17 mouse cellular contexts compared by ENCODE assay signal in the genomic region with DNA sequence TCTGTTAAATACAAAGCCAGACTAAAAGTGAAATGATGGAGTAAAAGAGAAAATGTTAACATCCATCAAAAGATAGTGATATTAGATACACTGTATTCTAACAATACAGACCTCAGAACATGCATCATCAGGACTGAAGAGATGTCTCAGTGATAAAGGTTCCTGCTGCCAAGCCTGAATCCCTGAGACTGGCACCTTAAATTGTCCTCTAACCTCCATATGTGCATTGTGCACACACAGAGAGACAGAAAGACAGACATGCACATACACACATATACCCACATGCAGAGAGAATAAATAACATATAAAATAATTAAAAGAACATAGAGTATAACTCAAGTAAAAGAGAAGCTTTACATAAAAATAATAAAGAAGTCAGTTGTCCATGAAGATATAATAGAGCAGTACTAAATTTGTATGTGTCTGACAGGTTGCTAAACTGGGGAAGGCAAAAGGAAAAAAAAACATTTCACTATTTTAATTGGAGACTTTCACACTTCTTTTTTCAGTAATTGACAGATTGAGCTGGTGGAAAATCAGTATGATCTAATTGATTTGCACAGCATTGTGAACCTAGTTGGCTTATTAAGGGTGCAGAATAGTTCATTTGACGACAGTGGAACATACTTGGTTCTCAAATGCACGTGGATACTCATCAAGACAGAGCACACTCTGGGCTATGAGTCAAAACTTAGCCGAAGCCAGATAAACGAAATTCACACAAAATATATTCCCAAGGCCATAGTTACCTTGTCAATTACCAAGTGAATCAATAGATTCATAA.
"Had no signal": no experiment of that assay in that cellular context is flagged by ENCODE, and none has a peak within 500 bp of the region (broad histone marks: within the 10 kb centered on the region; RNA-seq: fewer than 3 reads in every experiment).

No protein-coding gene starts in this region.

- H3K9me3 ChIP-seq: lung, embryonic 15.5 days; megakaryocyte, embryonic 14.5 days; midbrain, embryonic 13.5 days; midbrain, embryonic 15.5 days; neural tube, embryonic 12.5 days; stomach, embryonic 15.5 days had no signal

- H3K4me1 ChIP-seq: lung, embryonic 15.5 days; megakaryocyte, embryonic 14.5 days; midbrain, embryonic 13.5 days; midbrain, embryonic 15.5 days; neural tube, embryonic 12.5 days; stomach, embryonic 15.5 days had no signal

- DNase-seq: lung, adult 2 months; lung, postnatal 14 days; lung, postnatal 36 days; right cerebral cortex, postnatal 14 days; thymus, adult 2 months; thymus, postnatal 25 days; thymus, postnatal 4 days had no signal

- H3K4me3 ChIP-seq: lung, embryonic 15.5 days; megakaryocyte, embryonic 14.5 days; midbrain, embryonic 13.5 days; midbrain, embryonic 15.5 days; neural tube, embryonic 12.5 days; stomach, embryonic 15.5 days had no signal

- H3K27ac ChIP-seq: lung, embryonic 15.5 days; macrophage; midbrain, embryonic 13.5 days; midbrain, embryonic 15.5 days; neural tube, embryonic 12.5 days; stomach, embryonic 15.5 days; stomach, postnatal 0 days had no signal

- ATAC-seq: lung, postnatal 0 days; midbrain, embryonic 13.5 days; midbrain, embryonic 15.5 days had no signal

- H3K9ac ChIP-seq: lung, embryonic 15.5 days; midbrain, embryonic 13.5 days; midbrain, embryonic 15.5 days; neural tube, embryonic 12.5 days; stomach, embryonic 15.5 days had no signal

- H3K36me3 ChIP-seq: lung, embryonic 15.5 days; midbrain, embryonic 13.5 days; midbrain, embryonic 15.5 days; neural tube, embryonic 12.5 days; stomach, embryonic 15.5 days had no signal

- H3K4me2 ChIP-seq: lung, embryonic 15.5 days; midbrain, embryonic 11.5 days; midbrain, embryonic 13.5 days; midbrain, embryonic 15.5 days; neural tube, embryonic 12.5 days; stomach, embryonic 15.5 days had no signal

- H3K27me3 ChIP-seq: lung, embryonic 15.5 days; megakaryocyte, embryonic 14.5 days; midbrain, embryonic 13.5 days; midbrain, embryonic 15.5 days; neural tube, embryonic 12.5 days; stomach, embryonic 15.5 days had no signal
